Mouse (Mus musculus): ENCODE data around the gene Fsip1.

DNA sequence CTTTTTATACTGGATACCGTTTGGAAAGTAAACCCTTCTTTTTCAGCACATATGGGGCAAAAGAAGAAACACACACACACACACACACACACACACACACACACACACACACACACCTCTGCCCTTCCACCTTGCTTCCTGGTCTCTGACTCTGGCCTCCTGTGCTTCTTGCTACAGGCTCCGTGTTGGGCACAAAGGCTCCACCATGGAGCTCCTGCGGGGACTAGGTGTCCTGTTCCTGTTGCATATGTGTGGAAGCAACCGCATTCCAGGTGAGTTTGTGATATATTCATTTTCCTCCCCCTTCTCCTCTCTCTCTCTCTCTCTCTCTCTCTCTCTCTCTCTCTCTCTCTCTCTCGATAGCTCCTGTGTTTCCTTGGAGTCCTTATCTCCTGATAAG, 144.3 kb downstream of the Fsip1 start:
- TF ChIP-seq CTCF (conservative IDR thresholded peaks at IDR 0.05 in 1 of 2, IDR thresholded peaks at IDR 0.05 in 1 of 2; ENCODE audit: low read depth in 2 of 2, low read length in 2 of 2) = no peak
- TF ChIP-seq MXI1 (IDR thresholded peaks at IDR 0.05; ENCODE audit: low read depth, low read length) = no peak
- no peak for TF ChIP-seq EP300 (IDR thresholded peaks at IDR 0.05; ENCODE audit: low read length)
- TF ChIP-seq RAD21 (IDR thresholded peaks at IDR 0.05; ENCODE audit: low read depth, low read length) = no peak
- no peak for TF ChIP-seq POLR2A (IDR thresholded peaks at IDR 0.05; ENCODE audit: low read depth, low read length)

Measured in CH12.LX (cell line).